Mouse (Mus musculus) heart, postnatal 0 days (tissue): ENCODE measurements at regions not wholly inside any gene's neighbourhood (a gene's known extent, or its start where the extent isn't known, plus 50 kb on each side); places are given as distances from the start of the nearest gene placed in this dataset.

Source experiments
- CTCF ChIP-seq: IDR thresholded peaks from 2 replicates; pipeline ENCODE4 v1.5.1; 2016; ENCODE audit warnings: antibody characterized with exemption, control low read depth, low read depth
- EP300 ChIP-seq: IDR thresholded peaks from 2 replicates; pipeline ENCODE4 v1.6.1; 2016; ENCODE audit warnings: antibody characterized with exemption, low read depth

GRCm38 (mm10) chr6:95902551-95902950, 184.0 kb upstream of the Suclg2 start:
- TF ChIP-seq CTCF (no peak), EP300 (no peak)
